Mouse (Mus musculus) liver, embryonic 14.5 days (tissue): Measurements from ENCODE around the gene Rab26. TPM values are rescaled to one million over a fixed set of nuclear protein-coding genes. Genes with fewer than 3 reads are reported as not detected.

Experiments
- ATAC-seq: fragments of 200-750 bp; cut with Nextera tagmentation; 2 replicates; pipeline ENCODE4 v1.8.0; 2017; ENCODE audit warnings: moderate number of reproducible peaks, mild to moderate bottlenecking, moderate library complexity; ENCODE audit not compliant: insufficient read depth
- DNase-seq, 3 experiments: peaks; one replicate each; pipeline ENCODE4 v3.0.0-alpha.2; 2012 to 2013; ENCODE audit warnings: low read depth in 3 of 3, low spot score in 3 of 3
- H3K27ac ChIP-seq: fragments of 300-500 bp; sonication (generic); 2 replicates; pipeline ENCODE4 v1.5.1; 2014; ENCODE audit warnings: moderate library complexity, mild to moderate bottlenecking, control low read depth, inconsistent platforms
- H3K27me3 ChIP-seq: fragments of 300-500 bp; sonication (generic); 2 replicates; pipeline ENCODE4 v1.6.1; 2014; ENCODE audit warnings: mild to moderate bottlenecking, low read length, moderate library complexity; ENCODE audit not compliant: control insufficient read depth, insufficient read depth
- H3K36me3 ChIP-seq: fragments of 300-500 bp; sonication (generic); replicated peaks from 2 replicates; pipeline ENCODE4 v1.6.1; 2014; ENCODE audit warnings: low read depth; ENCODE audit not compliant: control insufficient read depth, insufficient read depth
- H3K4me1 ChIP-seq, 2 experiments: fragments of 200-500 bp in 1 of 2; fragments of 300-500 bp in 1 of 2; sonication (generic) in 1 of 2; replicated peaks; 2 replicates each; pipeline ENCODE4 v1.6.1; 2012 to 2014; ENCODE audit warnings: antibody characterized with exemption in 1 of 2, inconsistent platforms in 1 of 2, low read length in 1 of 2; ENCODE audit not compliant: control insufficient read depth in 2 of 2, insufficient read depth in 2 of 2
- H3K4me2 ChIP-seq: fragments of 300-500 bp; sonication (generic); 2 replicates; pipeline ENCODE4 v1.6.1; 2014; ENCODE audit warnings: low read depth, mild to moderate bottlenecking, control low read depth, moderate library complexity
- H3K4me3 ChIP-seq, 2 experiments: fragments of 200-500 bp in 1 of 2; fragments of 300-500 bp in 1 of 2; sonication (generic) in 1 of 2; 2 replicates each; pipeline ENCODE4 v1.5.1; 2012 to 2014; ENCODE audit warnings: low read depth in 2 of 2, low read length in 2 of 2, mild to moderate bottlenecking in 2 of 2, control low read depth in 1 of 2, inconsistent platforms in 1 of 2, moderate library complexity in 1 of 2; ENCODE audit not compliant: insufficient read depth in 1 of 2
- H3K9ac ChIP-seq: fragments of 300-500 bp; sonication (generic); replicated peaks from 2 replicates; pipeline ENCODE4 v1.6.1; 2014; ENCODE audit warnings: mild to moderate bottlenecking, control low read depth, moderate library complexity
- H3K9me3 ChIP-seq: fragments of 300-500 bp; sonication (generic); 2 replicates; pipeline ENCODE4 v1.6.1; 2016; ENCODE audit warnings: low read length, mixed read lengths; ENCODE audit not compliant: control insufficient read depth
- CTCF ChIP-seq: IDR thresholded peaks from 2 replicates; pipeline ENCODE4 v1.5.1; 2016; ENCODE audit warnings: antibody characterized with exemption, low read depth, control low read depth
- EP300 ChIP-seq: IDR thresholded peaks from 2 replicates; pipeline ENCODE4 v1.6.1; 2016; ENCODE audit warnings: antibody characterized with exemption, low read depth
- WGBS: fragments of 180-500 bp; shearing (Covaris S2); extraction: QIAGEN DNeasy Blood & Tissue Kit; methylation state at CpG from one replicate; pipeline ENCODE4 v1.1.7; 2014; ENCODE audit not compliant: insufficient replicate concordance; 5-methylcytosine and 5-hydroxymethylcytosine counted together
- polyA plus RNA-seq, 2 experiments: library from polyadenylated mRNA; depleted of rRNA in 1 of 2; stranded (reverse) in 1 of 2; unstranded in 1 of 2; fragments of >200 nt; fragmentation: Nextera tagmentation in 1 of 2; extraction: Ambion mirVana in 1 of 2; gene quantifications; 2 replicates each; pipeline versions ENCODE4 v1.2.1 to v1.2.3; 2012 to 2014

The Rab26 gene
- polyA plus RNA-seq, 2 experiments = 0.21 to 0.95 TPM

DNA sequence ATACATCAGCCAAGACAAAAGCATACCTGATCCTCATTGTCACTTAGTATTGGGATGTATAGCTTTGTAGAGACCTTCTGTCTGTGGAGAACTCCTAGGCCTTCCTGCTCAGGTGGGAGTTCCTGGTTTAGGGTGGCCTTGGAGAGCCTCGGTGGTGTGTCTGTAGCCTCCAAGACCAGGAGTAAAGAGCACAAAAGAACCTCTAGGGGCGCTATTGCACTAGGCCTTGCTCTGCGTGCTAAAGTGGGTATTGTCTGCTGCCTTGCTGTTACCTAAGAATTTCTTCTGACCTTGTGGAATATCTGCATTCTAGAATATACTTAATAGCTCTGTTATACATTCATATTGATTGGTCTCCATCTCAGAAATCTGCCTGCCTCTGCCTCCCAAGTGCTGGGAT, 6.4 kb upstream of the Rab26 start:
- Histone ChIP-seq H3K4me1 (no peaks in the 10 kb centered on the region), H3K4me2 (no peak overlapping the region), H3K9me3 (no peaks in the 10 kb centered on the region), H3K9ac (no peak overlapping the region), H3K27ac (no peak overlapping the region), H3K4me3 (no peak overlapping the region), H3K27me3 (no peaks in the 10 kb centered on the region), H3K36me3 (no peaks in the 10 kb centered on the region)
- WGBS = 2% methylated on average over 3 of the region's 3 CpGs
- ATAC-seq = peak; percentile 63; the same call in 1 of the 2 replicates
- TF ChIP-seq CTCF (peak; percentile 93), EP300 (no peak)
- DNase-seq = peak in 1 of 3 experiments; percentile 63

DNA sequence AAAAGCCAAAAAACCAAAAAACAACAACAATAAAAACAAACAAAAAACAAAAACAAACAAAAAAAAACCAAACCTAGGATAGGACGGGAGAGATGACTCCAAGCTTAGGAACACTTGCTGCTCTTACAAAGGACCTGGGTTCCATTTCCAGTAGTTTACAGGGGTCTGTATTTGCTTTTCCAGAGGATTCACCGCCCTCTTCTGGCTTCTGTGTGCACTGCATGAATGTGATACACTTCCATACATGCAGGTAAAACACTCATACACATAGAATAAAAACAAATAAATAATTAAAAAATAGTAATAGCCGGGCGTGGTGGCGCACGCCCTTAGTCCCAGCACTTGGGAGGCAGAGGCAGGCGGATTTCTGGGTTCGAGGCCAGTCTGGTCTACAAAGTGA, 4.9 kb upstream of the Rab26 start:
- no peaks in the 10 kb centered on the region for H3K36me3 ChIP-seq
- no peak overlapping the region for H3K9ac ChIP-seq
- WGBS = 47% methylated on average over 8 of the region's 8 CpGs
- no peak for ATAC-seq
- H3K4me1 ChIP-seq = peaks cover under 1 to 2% of the 10 kb centered on the region in 2 experiments; a peak in 2 of 4 replicates
- no peak overlapping the region for H3K27ac ChIP-seq
- H3K4me2 ChIP-seq = no peak overlapping the region
- no peaks in the 10 kb centered on the region for H3K27me3 ChIP-seq
- DNase-seq = no peak
- no peaks in the 10 kb centered on the region for H3K9me3 ChIP-seq
- peak; percentile 59 for TF ChIP-seq CTCF
- TF ChIP-seq EP300 = no peak
- H3K4me3 ChIP-seq = no peak overlapping the region

DNA sequence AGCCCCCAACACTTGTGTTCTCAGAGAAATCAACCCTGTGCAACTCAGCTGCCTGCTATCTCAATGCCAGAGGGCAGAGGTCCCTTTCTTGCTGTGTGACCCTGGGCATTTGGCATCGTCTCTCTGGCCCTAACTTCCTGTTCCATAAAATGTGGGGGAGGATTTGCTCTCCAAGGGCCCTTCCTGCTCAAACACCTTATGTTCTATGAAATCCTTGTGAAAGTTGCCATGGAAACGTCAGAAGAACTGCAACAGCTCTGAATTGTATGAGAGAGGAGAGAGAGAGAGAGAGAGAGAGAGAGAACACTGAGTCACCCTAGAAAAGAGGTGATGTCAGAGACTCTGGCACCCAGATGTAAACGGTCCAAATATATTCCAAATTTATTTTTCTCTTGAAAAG, 3.5 kb upstream of the Rab26 start:
- Histone ChIP-seq H3K4me2 (no peak overlapping the region), H3K9ac (no peak overlapping the region), H3K27me3 (no peaks in the 10 kb centered on the region), H3K4me3 (no peak overlapping the region), H3K36me3 (no peaks in the 10 kb centered on the region), H3K27ac (no peak overlapping the region), H3K9me3 (no peaks in the 10 kb centered on the region), H3K4me1 (peaks cover 7% of the 10 kb centered on the region in 2 experiments; a peak in 3 of 4 replicates)
- 32% methylated on average over 3 of the region's 3 CpGs for WGBS
- TF ChIP-seq EP300 (no peak), CTCF (no peak)
- no peak for ATAC-seq
- no peak for DNase-seq

DNA sequence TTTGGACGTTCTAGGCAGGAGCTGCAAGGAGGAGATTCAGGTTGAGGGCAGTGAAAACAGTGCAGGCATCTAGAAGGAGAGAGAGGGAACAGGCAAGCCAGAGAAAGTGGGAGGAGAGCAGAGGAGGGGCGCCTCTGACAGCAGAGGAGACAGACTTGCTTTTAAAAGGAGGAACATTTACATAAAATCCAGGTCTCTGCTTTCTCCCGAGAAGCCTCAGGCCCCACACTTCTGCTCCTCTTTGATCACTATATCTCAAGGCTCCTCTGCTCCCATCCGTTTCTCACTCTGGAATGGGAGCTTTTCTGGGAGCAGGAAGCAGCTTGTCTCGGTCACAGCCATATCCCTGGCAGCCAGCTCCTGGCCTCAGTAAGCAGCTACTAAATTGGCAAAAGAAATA, 1.3 kb upstream of the Rab26 start:
- WGBS = 54% methylated on average over 5 of the region's 5 CpGs
- ATAC-seq = no peak

DNA sequence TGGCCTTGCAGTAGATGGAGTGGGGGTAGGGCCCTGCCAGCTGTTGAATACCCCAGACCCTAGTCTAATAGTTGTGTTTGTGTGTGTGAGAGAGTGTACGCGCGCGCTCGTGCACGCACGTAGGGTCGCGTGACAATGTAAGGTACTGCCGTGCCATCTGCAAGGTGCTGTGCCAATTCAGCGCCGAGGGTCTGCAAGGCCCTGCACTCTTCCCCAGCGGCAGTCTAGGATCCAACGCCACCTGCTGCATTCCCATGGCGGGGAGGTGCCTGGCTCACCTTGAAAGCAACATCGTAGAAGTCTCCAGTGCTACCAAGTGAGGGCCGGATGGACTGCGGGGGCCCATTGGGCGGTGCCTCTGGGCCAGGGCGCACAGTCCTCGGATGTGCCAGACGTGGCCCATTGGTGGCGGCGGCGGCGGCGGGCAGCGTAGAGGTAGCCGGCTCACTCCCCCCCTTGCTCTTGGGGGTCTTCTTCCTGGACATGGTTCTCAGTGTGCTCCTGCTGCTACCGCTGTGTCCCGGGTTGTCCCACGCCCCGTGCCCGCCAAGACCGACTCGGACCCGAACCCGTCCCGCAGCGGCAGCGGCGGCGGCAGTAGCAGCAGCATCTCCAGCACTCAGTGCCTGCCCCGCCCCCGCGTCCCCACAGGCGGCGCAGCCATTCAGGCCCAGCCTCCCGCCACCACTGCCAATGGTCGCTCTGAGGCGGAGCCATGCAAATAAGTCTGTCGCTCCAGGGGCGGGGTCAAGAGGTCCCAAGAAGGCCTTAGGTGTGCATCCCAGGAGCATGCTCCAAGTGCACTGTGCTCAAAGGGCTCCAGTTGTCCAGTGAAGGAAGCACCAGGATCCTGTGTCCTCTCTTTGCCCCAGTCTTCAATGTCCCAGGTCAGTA, 664 bp downstream of the Rab26 start:
- H3K27ac ChIP-seq = no peak overlapping the region
- no peaks in the 10 kb centered on the region for H3K36me3 ChIP-seq
- H3K4me2 ChIP-seq = peak overlapping the region; percentile 72
- H3K9ac ChIP-seq = no peak overlapping the region
- 6% methylated on average over 53 of the region's 53 CpGs for WGBS
- peaks cover 11 to 24% of the 10 kb centered on the region in 2 experiments for H3K4me1 ChIP-seq
- DNase-seq = peak; percentile 82 to 88 (median 82)
- H3K27me3 ChIP-seq = no peaks in the 10 kb centered on the region
- ATAC-seq = peak; percentile 82
- TF ChIP-seq EP300 = no peak
- TF ChIP-seq CTCF = peak; percentile 51; the same call in 1 of the 2 replicates
- no peaks in the 10 kb centered on the region for H3K9me3 ChIP-seq
- H3K4me3 ChIP-seq = peak overlapping the region; percentile 40 to 45

More for the DNA sequence above, 1.3 kb upstream of the Rab26 start:
- no peak overlapping the region for H3K9ac ChIP-seq
- no peaks in the 10 kb centered on the region for H3K36me3 ChIP-seq
- TF ChIP-seq EP300 = no peak
- TF ChIP-seq CTCF = no peak
- peaks cover 7 to 10% of the 10 kb centered on the region in 2 experiments; a peak in 3 of 4 replicates for H3K4me1 ChIP-seq
- H3K4me2 ChIP-seq = no peak overlapping the region
- H3K9me3 ChIP-seq = no peaks in the 10 kb centered on the region
- no peak for DNase-seq
- H3K4me3 ChIP-seq = no peak overlapping the region
- no peak overlapping the region for H3K27ac ChIP-seq
- H3K27me3 ChIP-seq = no peaks in the 10 kb centered on the region
